Mouse (Mus musculus) forebrain, embryonic 16.5 days (tissue): ENCODE measurements around the gene Tm9sf2. TPM values are rescaled to one million over a fixed set of nuclear protein-coding genes. Genes with fewer than 3 reads are reported as not detected.
"Not testable (repeated sequence)": the region's sequence is repeated elsewhere in the genome, so short reads cannot be mapped to it uniquely, and the experiment has no call there.

Experiments used
- ATAC-seq: fragments of 200-750 bp; cut with Nextera tagmentation; 2 replicates; pipeline ENCODE4 v1.8.0; 2017; ENCODE audit warnings: mild to moderate bottlenecking, moderate library complexity
- H3K27ac ChIP-seq: fragments of 300-500 bp; sonication (generic); 2 replicates; pipeline ENCODE4 v1.5.1; 2014; ENCODE audit warnings: low read length, control low read depth
- H3K27me3 ChIP-seq: fragments of 300-500 bp; sonication (generic); replicated peaks from 2 replicates; pipeline ENCODE4 v1.6.1; 2014; ENCODE audit warnings: low read length; ENCODE audit not compliant: control insufficient read depth, insufficient read depth
- H3K36me3 ChIP-seq: fragments of 300-500 bp; sonication (generic); 2 replicates; pipeline ENCODE4 v1.6.1; 2014; ENCODE audit not compliant: control insufficient read depth, insufficient read depth
- H3K4me1 ChIP-seq: fragments of 300-500 bp; sonication (generic); replicated peaks from 2 replicates; pipeline ENCODE4 v1.6.1; 2014; ENCODE audit warnings: low read length; ENCODE audit not compliant: control insufficient read depth, insufficient read depth
- H3K4me2 ChIP-seq: fragments of 300-500 bp; sonication (generic); 2 replicates; pipeline ENCODE4 v1.6.1; 2014; ENCODE audit warnings: mild to moderate bottlenecking, low read length, control low read depth
- H3K4me3 ChIP-seq: fragments of 300-500 bp; sonication (generic); replicated peaks from 2 replicates; pipeline ENCODE4 v1.5.1; 2014; ENCODE audit warnings: mild to moderate bottlenecking, low read length, control low read depth
- H3K9ac ChIP-seq: fragments of 300-500 bp; sonication (generic); replicated peaks from 2 replicates; pipeline ENCODE4 v1.6.1; 2014; ENCODE audit warnings: low read depth, low read length, control low read depth
- H3K9me3 ChIP-seq: fragments of 300-500 bp; sonication (generic); 2 replicates; pipeline ENCODE4 v1.6.1; 2016; ENCODE audit warnings: low read length; ENCODE audit not compliant: control insufficient read depth
- WGBS: fragments of 180-500 bp; shearing (Covaris S2); extraction: QIAGEN DNeasy Blood & Tissue Kit; methylation state at CpG from one replicate; pipeline ENCODE4 v1.1.7; 2014; 5-methylcytosine and 5-hydroxymethylcytosine counted together
- polyA plus RNA-seq: library from polyadenylated mRNA; unstranded; fragments of >200 nt; fragmentation: Nextera tagmentation; extraction: Ambion mirVana; gene quantifications from 2 replicates; pipeline ENCODE4 v1.2.1, GENCODE M21; 2015

Gene Tm9sf2
- 114 and 130 TPM in 2 replicates for polyA plus RNA-seq

DNA sequence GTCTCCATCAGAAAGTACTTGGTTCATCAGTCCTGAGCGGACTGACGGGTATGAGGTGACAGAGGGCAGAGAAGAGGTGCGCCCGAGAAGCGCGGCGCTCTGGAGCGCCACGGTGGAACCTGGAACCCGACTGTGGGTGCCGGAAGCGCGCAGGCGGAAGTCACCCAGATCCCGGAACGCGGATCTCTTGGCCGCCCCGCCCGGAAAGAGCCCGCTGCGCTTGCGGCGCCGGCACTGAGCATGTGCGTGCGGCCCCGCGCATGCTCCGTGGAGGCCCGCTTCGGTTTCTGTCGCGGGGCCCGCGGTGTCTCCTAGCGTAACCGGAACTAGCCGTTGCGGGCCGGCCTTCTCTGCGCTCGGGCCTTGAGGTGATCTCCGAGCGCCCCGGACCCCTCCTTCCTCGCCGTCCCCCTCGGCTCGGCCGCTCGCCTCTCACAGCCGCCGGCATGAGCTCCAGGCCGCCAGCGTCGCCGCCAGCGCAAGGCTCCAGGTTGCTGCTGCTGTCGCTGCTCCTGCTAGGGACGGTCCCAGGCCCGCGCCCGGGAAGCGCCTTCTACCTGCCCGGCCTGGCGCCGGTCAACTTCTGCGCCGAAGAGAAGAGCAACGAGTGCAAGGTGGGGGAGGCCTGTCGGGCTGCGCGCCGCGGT lies at the start of gene Tm9sf2:
TSS of gene Tm9sf2 (plus strand) at position 217 of the 647 bp plus-strand sequence.
- peak; percentile 95 for ATAC-seq
- Histone ChIP-seq H3K27ac (peak within 1 kb of the TSS; percentile 90), H3K4me2 (peak within 1 kb of the TSS; percentile 92), H3K4me3 (peak within 1 kb of the TSS; percentile 99), H3K36me3 (no peaks in the 10 kb centered on the region), H3K27me3 (no peaks in the 10 kb centered on the region), H3K9ac (peak within 1 kb of the TSS; percentile 95), H3K4me1 (peaks cover 26% of the 10 kb centered on the region), H3K9me3 (no peaks in the 10 kb centered on the region)
- under 1% methylated on average over 75 of the region's 76 CpGs for WGBS

GRCm38 (mm10) chr14:122057941-122058346 lies 48.9 kb upstream of the Tm9sf2 start:
- H3K27me3 ChIP-seq = no peaks in the 10 kb centered on the region
- ATAC-seq = no peak
- no peak overlapping the region for H3K4me2 ChIP-seq
- H3K4me3 ChIP-seq = no peak overlapping the region
- no peak overlapping the region for H3K27ac ChIP-seq
- 39% methylated on average over 2 of the region's 2 CpGs for WGBS
- H3K36me3 ChIP-seq = no peaks in the 10 kb centered on the region
- H3K9ac ChIP-seq = no peak overlapping the region
- H3K9me3 ChIP-seq = no peaks in the 10 kb centered on the region
- H3K4me1 ChIP-seq = no peaks in the 10 kb centered on the region

- Histone ChIP-seq H3K4me1 (no peaks in the 10 kb centered on the region), H3K27ac (no peak overlapping the region), H3K4me3 (no peak overlapping the region), H3K9me3 (no peaks in the 10 kb centered on the region), H3K27me3 (no peaks in the 10 kb centered on the region), H3K9ac (no peak overlapping the region), H3K4me2 (no peak overlapping the region), H3K36me3 (no peaks in the 10 kb centered on the region)
- 8% methylated on average over 3 of the region's 3 CpGs for WGBS
- peak; percentile 72 for ATAC-seq
Measured at GRCm38 (mm10) chr14:122060642-122061041, 46.2 kb upstream of the Tm9sf2 start.

GRCm38 (mm10) chr14:122061376-122061775 lies 45.5 kb upstream of the Tm9sf2 start:
- no peak overlapping the region for H3K27ac ChIP-seq
- no peaks in the 10 kb centered on the region for H3K4me1 ChIP-seq
- no peak overlapping the region for H3K9ac ChIP-seq
- no peaks in the 10 kb centered on the region for H3K27me3 ChIP-seq
- no peaks in the 10 kb centered on the region for H3K36me3 ChIP-seq
- no peak overlapping the region for H3K4me2 ChIP-seq
- no peak for ATAC-seq
- H3K9me3 ChIP-seq = no peaks in the 10 kb centered on the region
- H3K4me3 ChIP-seq = no peak overlapping the region
- WGBS = 88% methylated on average over 6 of the region's 6 CpGs

DNA sequence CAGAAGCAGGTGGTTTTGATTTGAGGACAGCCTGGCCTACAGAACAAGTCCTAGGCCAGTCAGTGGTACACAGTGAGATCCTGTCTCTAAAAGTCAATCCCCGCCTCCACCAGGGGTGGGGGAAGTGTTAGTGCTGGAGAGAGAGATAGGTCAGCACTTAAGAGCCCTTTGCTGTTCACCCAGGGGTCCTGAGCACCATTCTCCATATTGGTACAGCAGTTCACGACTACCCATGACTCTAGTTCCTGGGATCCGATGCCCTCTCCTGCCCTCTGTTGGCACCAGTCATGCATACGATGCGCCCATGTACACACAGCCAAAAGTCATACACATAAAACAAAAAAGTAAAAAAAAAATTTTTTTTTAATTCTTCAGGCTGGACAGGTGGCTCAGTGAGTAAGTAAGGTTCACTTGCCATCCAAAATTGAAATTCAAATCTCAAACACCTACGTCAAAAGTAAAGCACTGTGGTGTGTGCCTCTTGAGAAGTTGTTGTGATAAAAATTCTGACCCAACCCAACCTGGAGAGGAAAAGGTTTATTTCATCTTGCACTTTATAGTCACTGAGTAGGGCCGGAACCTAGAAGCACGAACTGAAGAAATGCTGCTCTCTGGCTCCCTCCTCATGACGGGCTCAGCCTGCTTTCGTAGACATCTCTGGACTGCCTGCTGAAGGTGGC lies 44.3 kb upstream of the Tm9sf2 start:
- Histone ChIP-seq H3K36me3 (no peaks in the 10 kb centered on the region), H3K4me1 (no peaks in the 10 kb centered on the region), H3K9me3 (no peaks in the 10 kb centered on the region), H3K4me2 (no peak overlapping the region), H3K9ac (no peak overlapping the region), H3K4me3 (no peak overlapping the region), H3K27ac (no peak overlapping the region), H3K27me3 (no peaks in the 10 kb centered on the region)
- WGBS = 80% methylated on average over 10 of the region's 10 CpGs
- ATAC-seq = no peak

GRCm38 (mm10) chr14:122063599-122063998 lies 43.2 kb upstream of the Tm9sf2 start:
- Histone ChIP-seq H3K4me2 (no peak overlapping the region), H3K9me3 (no peaks in the 10 kb centered on the region), H3K27ac (no peak overlapping the region), H3K27me3 (no peaks in the 10 kb centered on the region), H3K4me3 (no peak overlapping the region), H3K4me1 (no peaks in the 10 kb centered on the region), H3K36me3 (no peaks in the 10 kb centered on the region), H3K9ac (no peak overlapping the region)
- no peak for ATAC-seq
- WGBS = 81% methylated on average over 5 of the region's 5 CpGs

DNA sequence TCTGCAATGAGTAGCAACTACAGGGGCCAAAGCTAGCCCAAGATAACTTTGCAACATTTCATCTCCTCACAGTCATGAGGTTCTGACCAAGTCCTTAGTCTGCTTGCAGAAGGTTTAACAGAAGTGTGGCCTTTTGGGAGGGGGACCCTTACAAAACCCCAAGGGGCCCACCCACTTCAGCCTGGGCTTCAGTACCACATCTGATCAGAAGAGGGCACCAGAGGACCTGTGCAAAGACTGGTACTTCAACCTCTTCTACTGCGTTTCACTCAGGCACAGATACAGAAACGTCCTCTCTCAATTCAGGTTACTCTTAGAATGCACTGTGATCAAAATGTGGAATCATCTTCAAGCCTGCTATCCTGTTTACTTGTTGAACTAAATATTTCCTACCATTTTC lies 42.3 kb upstream of the Tm9sf2 start:
- WGBS = 8% methylated on average over 2 of the region's 2 CpGs
- H3K9ac ChIP-seq = no peak overlapping the region
- 0 out of 2 replicates have a peak, but pooled peaks have one; percentile 36 for ATAC-seq

DNA sequence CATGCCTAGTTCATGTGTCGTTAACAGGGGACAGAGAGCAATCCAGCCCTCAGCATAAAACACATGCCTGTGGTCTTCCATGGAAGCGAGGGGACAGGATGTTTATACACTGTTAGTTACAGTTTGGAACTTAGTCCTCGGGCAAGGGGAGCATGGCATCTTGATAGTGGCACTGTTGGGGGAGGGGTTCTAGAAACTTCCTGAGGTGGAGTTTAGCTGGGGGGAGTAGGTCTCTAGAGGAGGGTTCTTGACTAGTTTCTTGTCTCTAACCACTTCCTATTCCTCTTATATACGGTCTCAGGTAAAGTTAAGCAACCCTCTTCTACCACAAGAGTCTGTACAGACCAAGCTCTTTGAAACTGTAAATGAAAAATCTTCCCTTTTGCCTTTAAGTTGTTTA lies 40.6 kb upstream of the Tm9sf2 start:
- Histone ChIP-seq H3K9me3 (no peaks in the 10 kb centered on the region), H3K4me2 (no peak overlapping the region), H3K27me3 (no peaks in the 10 kb centered on the region), H3K4me1 (no peaks in the 10 kb centered on the region), H3K4me3 (no peak overlapping the region), H3K27ac (no peak overlapping the region), H3K9ac (no peak overlapping the region), H3K36me3 (no peaks in the 10 kb centered on the region)
- ATAC-seq = no peak
- 82% methylated on average over 4 of the region's 4 CpGs for WGBS

More for the DNA sequence above, 42.3 kb upstream of the Tm9sf2 start:
- no peaks in the 10 kb centered on the region for H3K9me3 ChIP-seq
- no peak overlapping the region for H3K27ac ChIP-seq
- no peaks in the 10 kb centered on the region for H3K36me3 ChIP-seq
- H3K27me3 ChIP-seq = no peaks in the 10 kb centered on the region
- no peak overlapping the region for H3K4me2 ChIP-seq
- H3K4me1 ChIP-seq = no peaks in the 10 kb centered on the region
- no peak overlapping the region for H3K4me3 ChIP-seq

DNA sequence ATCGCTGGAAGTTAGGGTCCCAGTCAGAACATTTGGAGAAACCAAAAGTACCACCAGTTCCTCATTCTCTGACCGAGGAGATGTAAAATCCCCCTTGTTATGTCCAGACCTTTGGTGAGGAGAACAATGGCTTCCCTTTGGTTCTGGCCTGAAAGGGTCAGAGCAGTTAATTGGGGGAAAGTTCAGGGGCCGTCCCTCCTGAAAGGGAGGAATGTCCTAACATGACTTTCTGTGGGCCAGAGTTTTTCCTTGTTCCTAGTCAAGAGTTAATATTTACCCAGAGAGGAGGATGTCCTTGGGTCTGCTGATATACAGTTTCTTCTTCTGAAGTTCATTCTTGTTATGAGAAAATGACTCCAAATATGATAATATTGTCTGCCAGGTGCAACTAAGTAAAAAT lies 38.8 kb upstream of the Tm9sf2 start:
- 29% methylated on average over 3 of the region's 3 CpGs for WGBS

More for the DNA sequence above, 38.8 kb upstream of the Tm9sf2 start:
- H3K9ac ChIP-seq, H3K27me3 ChIP-seq, ATAC-seq, H3K36me3 ChIP-seq, H3K4me1 ChIP-seq, H3K9me3 ChIP-seq, H3K27ac ChIP-seq, H3K4me3 ChIP-seq, H3K4me2 ChIP-seq: not testable (repeated sequence)
